Mouse (Mus musculus): ENCODE results near the gene Itpk1.

The Itpk1 gene

GRCm38 (mm10) chr12:102704457-102705198 lies at the start of gene Itpk1:
Gene Itpk1, minus strand, starts transcription at chr12:102704930.
- DNase-seq (ENCODE audit: low spot score): peak; percentile 48

- DNase-seq (ENCODE audit: low spot score): no peak
Observed at GRCm38 (mm10) chr12:102748256-102748655, 43.5 kb upstream of the Itpk1 start.

- no peak for DNase-seq (ENCODE audit: low spot score)
Observed at GRCm38 (mm10) chr12:102744839-102745238, 40.1 kb upstream of the Itpk1 start.

GRCm38 (mm10) chr12:102743589-102744574 lies 39.2 kb upstream of the Itpk1 start, which contains the start of the genes Moap1 and Tmem251:
Gene Moap1, minus strand, starts transcription at chr12:102743661.
Gene Tmem251, plus strand, starts transcription at chr12:102743762.
- peak; percentile 90 for DNase-seq (ENCODE audit: low spot score)

- DNase-seq (ENCODE audit: low spot score): peak; percentile 20
Observed at GRCm38 (mm10) chr12:102743036-102743588, 38.4 kb upstream of the Itpk1 start.

- no peak for DNase-seq (ENCODE audit: low spot score)
Observed at GRCm38 (mm10) chr12:102742056-102742455, 37.3 kb upstream of the Itpk1 start.

- DNase-seq (ENCODE audit: low spot score): no peak
Observed at GRCm38 (mm10) chr12:102740285-102740684, 35.6 kb upstream of the Itpk1 start.

GRCm38 (mm10) chr12:102739096-102739495 lies 34.4 kb upstream of the Itpk1 start:
- DNase-seq (ENCODE audit: low spot score): no peak

- DNase-seq (ENCODE audit: low spot score): peak; percentile 50
Observed at GRCm38 (mm10) chr12:102733381-102733780, 28.7 kb upstream of the Itpk1 start.

- DNase-seq (ENCODE audit: low spot score): no peak
Observed at GRCm38 (mm10) chr12:102730798-102731619, 26.3 kb upstream of the Itpk1 start.

- DNase-seq (ENCODE audit: low spot score): peak; percentile 79
Observed at GRCm38 (mm10) chr12:102729855-102730797, 25.4 kb upstream of the Itpk1 start.

- DNase-seq (ENCODE audit: low spot score): no peak
Observed at GRCm38 (mm10) chr12:102725761-102726175, 21.0 kb upstream of the Itpk1 start.

GRCm38 (mm10) chr12:102725146-102725545 lies 20.4 kb upstream of the Itpk1 start:
- DNase-seq (ENCODE audit: low spot score): no peak

- DNase-seq (ENCODE audit: low spot score): no peak
Observed at GRCm38 (mm10) chr12:102723861-102724260, 19.1 kb upstream of the Itpk1 start.

- no peak for DNase-seq (ENCODE audit: low spot score)
Observed at GRCm38 (mm10) chr12:102722966-102723365, 18.2 kb upstream of the Itpk1 start.

- no peak for DNase-seq (ENCODE audit: low spot score)
Observed at GRCm38 (mm10) chr12:102722451-102722850, 17.7 kb upstream of the Itpk1 start.

GRCm38 (mm10) chr12:102719552-102720315 lies 15.0 kb upstream of the Itpk1 start:
- no peak for DNase-seq (ENCODE audit: low spot score)

- no peak for DNase-seq (ENCODE audit: low spot score)
Observed at GRCm38 (mm10) chr12:102714654-102715395, 10.1 kb upstream of the Itpk1 start.

- DNase-seq (ENCODE audit: low spot score): no peak
Observed at GRCm38 (mm10) chr12:102714116-102714515, 9.4 kb upstream of the Itpk1 start.

Data from testis, postnatal 14 days (tissue).